Mouse (Mus musculus): ENCODE results near the gene Rnft2.

Gene Rnft2

GRCm38 (mm10) chr5:118171665-118172064 is 73.3 kb downstream of the Rnft2 start:
- DNase-seq = no peak

- peak; percentile 13 for DNase-seq
Observed at GRCm38 (mm10) chr5:118170888-118171529, 73.9 kb downstream of the Rnft2 start.

- DNase-seq = no peak
Observed at GRCm38 (mm10) chr5:118169222-118170221, 75.4 kb downstream of the Rnft2 start.

- no peak for DNase-seq
Observed at GRCm38 (mm10) chr5:118167561-118167995, 77.3 kb downstream of the Rnft2 start.

- DNase-seq = no peak
Observed at GRCm38 (mm10) chr5:118165462-118165861, 79.5 kb downstream of the Rnft2 start.

- DNase-seq = no peak
Observed at GRCm38 (mm10) chr5:118164581-118164980, 80.3 kb downstream of the Rnft2 start, which contains the start of gene Hrk. Gene Hrk, plus strand, starts transcription at chr5:118164648.

GRCm38 (mm10) chr5:118160691-118161090 is 84.2 kb downstream of the Rnft2 start:
- no peak for DNase-seq

GRCm38 (mm10) chr5:118156976-118157375 is 87.9 kb downstream of the Rnft2 start:
- DNase-seq = peak; percentile 58

GRCm38 (mm10) chr5:118155565-118155947 is 89.4 kb downstream of the Rnft2 start:
- no peak for DNase-seq

- peak; percentile 85 for DNase-seq
Observed at GRCm38 (mm10) chr5:118154839-118155564, 89.9 kb downstream of the Rnft2 start, which contains the start of gene Fbxw8. Gene Fbxw8, minus strand, starts transcription at chr5:118155464.

- no peak for DNase-seq
Observed at GRCm38 (mm10) chr5:118149711-118150110, 95.2 kb downstream of the Rnft2 start.

GRCm38 (mm10) chr5:118147264-118147663 is 97.7 kb downstream of the Rnft2 start:
- no peak for DNase-seq

- DNase-seq = no peak
Observed at GRCm38 (mm10) chr5:118145999-118146679, 98.8 kb downstream of the Rnft2 start.

- DNase-seq = no peak
Observed at GRCm38 (mm10) chr5:118145458-118145857, 99.5 kb downstream of the Rnft2 start.

- DNase-seq = no peak
Observed at GRCm38 (mm10) chr5:118144770-118145169, 100.1 kb downstream of the Rnft2 start.

- DNase-seq = no peak
Observed at GRCm38 (mm10) chr5:118144327-118144726, 100.6 kb downstream of the Rnft2 start.

- no peak for DNase-seq
Observed at GRCm38 (mm10) chr5:118143211-118144026, 101.5 kb downstream of the Rnft2 start.

- no peak for DNase-seq
Observed at GRCm38 (mm10) chr5:118142471-118142870, 102.4 kb downstream of the Rnft2 start.

Data from liver (tissue).